ENCODE assay signal across 28 mouse cellular contexts in the genomic region with DNA sequence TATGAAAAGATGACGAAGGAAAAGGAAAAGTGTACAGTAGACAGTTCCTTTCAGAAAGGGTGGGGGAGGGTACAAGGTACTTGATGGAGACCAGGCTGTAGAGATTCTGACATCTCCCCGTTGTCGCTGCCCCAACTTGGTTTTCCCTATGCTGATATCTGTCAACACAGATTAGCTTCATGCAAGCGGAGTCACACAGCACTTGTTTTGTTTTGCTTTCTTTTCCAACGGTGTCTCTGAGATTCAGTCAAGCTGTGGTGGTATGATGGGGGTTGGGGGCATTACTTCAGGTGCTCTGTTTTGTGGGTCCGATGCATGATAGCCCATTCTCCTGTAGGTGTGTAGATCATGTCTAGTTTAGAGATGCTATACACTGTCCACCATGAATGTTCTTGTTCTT.
"Had no signal": no experiment of that assay in that cellular context is flagged by ENCODE, and none has a peak within 500 bp of the region (broad histone marks: within the 10 kb centered on the region; RNA-seq: fewer than 3 reads in every experiment).

No protein-coding gene starts in this region.

- H3K9ac ChIP-seq: embryonic facial prominence, embryonic 12.5 days; embryonic facial prominence, embryonic 13.5 days; embryonic facial prominence, embryonic 15.5 days; forebrain, embryonic 12.5 days; forebrain, embryonic 13.5 days; forebrain, embryonic 15.5 days; forebrain, postnatal 0 days had no signal

- ATAC-seq: forebrain, embryonic 13.5 days; forebrain, embryonic 14.5 days; forebrain, embryonic 15.5 days; forebrain, embryonic 16.5 days; forebrain, postnatal 0 days had no signal

- H3K4me2 ChIP-seq: embryonic facial prominence, embryonic 12.5 days; embryonic facial prominence, embryonic 13.5 days; embryonic facial prominence, embryonic 15.5 days; forebrain, embryonic 12.5 days; forebrain, embryonic 13.5 days; forebrain, embryonic 15.5 days had no signal

- H3K4me3 ChIP-seq: embryonic facial prominence, embryonic 10.5 days; embryonic facial prominence, embryonic 12.5 days; embryonic facial prominence, embryonic 13.5 days; embryonic facial prominence, embryonic 15.5 days; erythroblast, embryonic 14.5 days; forebrain, embryonic 10.5 days; forebrain, embryonic 12.5 days; forebrain, embryonic 13.5 days; forebrain, embryonic 15.5 days; gastrocnemius, adult 2 months; heart, adult 2 months had no signal

- H3K9me3 ChIP-seq: embryonic facial prominence, embryonic 10.5 days; embryonic facial prominence, embryonic 12.5 days; embryonic facial prominence, embryonic 13.5 days; embryonic facial prominence, embryonic 15.5 days; forebrain, embryonic 10.5 days; forebrain, embryonic 12.5 days; forebrain, embryonic 13.5 days; forebrain, embryonic 15.5 days had no signal

- DNase-seq: cerebellum, adult 2 months; cerebellum, adult 8-10 months; cerebellum, adult 9-10 months; cerebellum, adult 9-11 months; cerebellum, postnatal 10 days; cerebellum, postnatal 14 days; cerebellum, postnatal 25 days; cerebellum, postnatal 36 days; embryo, embryonic 11 days; forebrain, postnatal 0 days; gastrocnemius, adult 2 months; gastrocnemius, postnatal 10 days; gastrocnemius, postnatal 14 days; gastrocnemius, postnatal 25 days; gastrocnemius, postnatal 36 days; heart, adult 18-20 months; heart, adult 2 months had no signal

- H3K27ac ChIP-seq: embryonic facial prominence, embryonic 10.5 days; embryonic facial prominence, embryonic 12.5 days; embryonic facial prominence, embryonic 13.5 days; embryonic facial prominence, embryonic 15.5 days; forebrain, embryonic 10.5 days; forebrain, embryonic 12.5 days; forebrain, embryonic 13.5 days; forebrain, embryonic 15.5 days; gastrocnemius, adult 2 months; heart, adult 2 months had no signal

- H3K27me3 ChIP-seq: embryonic facial prominence, embryonic 12.5 days; embryonic facial prominence, embryonic 13.5 days; embryonic facial prominence, embryonic 15.5 days; forebrain, embryonic 12.5 days; forebrain, embryonic 13.5 days; forebrain, embryonic 15.5 days had no signal

- H3K4me1 ChIP-seq: embryonic facial prominence, embryonic 10.5 days; embryonic facial prominence, embryonic 12.5 days; embryonic facial prominence, embryonic 13.5 days; embryonic facial prominence, embryonic 15.5 days; forebrain, embryonic 10.5 days; forebrain, embryonic 12.5 days; forebrain, embryonic 13.5 days; forebrain, embryonic 15.5 days had no signal
